Mouse (Mus musculus): ENCODE results near the gene Ly6g5b. TPM values are rescaled to one million over a fixed set of nuclear protein-coding genes. Genes with fewer than 3 reads are reported as not detected.

Gene Ly6g5b
- polyA plus RNA-seq, 1 experiment from 2014 or later = 0.44 TPM

DNA sequence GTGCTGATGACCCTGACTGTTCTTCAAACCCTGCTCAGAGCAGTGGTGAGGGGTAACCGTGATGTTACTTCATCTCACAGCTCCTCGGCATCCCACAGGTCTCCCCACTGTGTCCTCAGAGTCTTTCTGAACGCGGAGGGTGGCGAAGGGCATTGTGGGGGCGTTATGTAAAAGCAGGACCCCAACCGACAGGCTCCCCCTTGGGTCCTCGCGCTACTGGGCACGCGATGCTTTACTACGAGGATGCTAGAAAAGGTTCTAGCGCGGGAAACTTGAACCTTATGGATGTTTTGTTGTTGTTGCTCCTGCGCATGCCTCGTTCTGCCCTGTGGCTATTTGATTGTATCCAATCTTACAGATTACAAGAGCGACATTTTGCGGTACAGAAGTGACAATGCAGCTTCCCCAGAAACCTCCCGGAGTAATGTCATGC, 6.7 kb upstream of the Ly6g5b start, which contains the start of gene Csnk2b:
Gene Csnk2b, minus strand, starts transcription at position 183 of the 433 bp plus-strand sequence.
- Histone ChIP-seq H3K9me3 (ENCODE audit: control insufficient read depth, low read length) (no peaks in the 10 kb centered on the region), H3K9ac (peak within 1 kb of the TSS; percentile 94), H3K27ac (peak within 1 kb of the TSS; percentile 84), H3K4me3 (replicated peaks; ENCODE audit: low read length) (peak within 1 kb of the TSS; percentile 94), H3K4me1 (replicated peaks; ENCODE audit: control insufficient read depth, insufficient read depth, low read length) (peaks cover 20% of the 10 kb centered on the region), H3K4me2 (replicated peaks) (peak within 1 kb of the TSS; percentile 97), H3K36me3 (replicated peaks; ENCODE audit: control insufficient read depth, insufficient read depth) (peaks cover 48% of the 10 kb centered on the region), H3K27me3 (ENCODE audit: control insufficient read depth, insufficient read depth, low read length) (no peaks in the 10 kb centered on the region)
- ATAC-seq (ENCODE audit: low FRiP score) (peak; percentile 10; the same call in 1 of the 2 replicates), DNase-seq (ENCODE audit: low spot score) (peak; percentile 84)
- under 1% methylated on average over 19 of the region's 19 CpGs for WGBS

DNA sequence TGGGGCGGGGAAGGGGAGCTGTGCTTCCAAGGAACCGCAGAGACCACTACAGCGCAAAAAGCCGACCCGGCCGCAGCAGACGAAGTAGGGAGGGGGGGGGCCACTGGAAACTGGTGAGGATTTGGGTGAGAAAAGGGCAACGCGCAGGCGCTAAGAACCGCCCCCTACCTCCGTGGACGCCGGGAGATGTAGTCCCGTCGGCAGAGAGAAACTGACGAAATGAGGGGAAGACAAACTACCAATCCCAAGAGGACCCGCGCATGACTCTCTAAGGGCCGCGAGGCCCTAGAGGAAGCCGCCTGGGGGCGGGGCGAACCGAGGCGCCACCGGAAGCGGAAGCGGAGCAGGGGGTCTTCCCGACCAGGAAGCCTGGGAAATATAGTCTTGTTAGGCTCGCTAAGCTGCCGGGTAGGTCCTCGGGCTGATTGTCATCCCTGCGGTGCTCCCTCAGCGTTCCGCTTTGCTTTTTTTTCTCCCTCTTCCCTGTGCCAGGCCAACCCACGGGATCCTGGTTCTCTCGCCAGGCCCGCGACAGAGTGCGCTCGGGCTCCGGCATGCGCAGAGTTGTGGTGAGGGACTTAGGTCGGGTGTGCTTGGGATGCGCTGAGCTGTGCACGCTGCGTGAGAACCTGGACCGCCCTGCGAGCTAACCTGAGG, 6.0 kb upstream of the Ly6g5b start, which contains the start of gene Gpank1:
Gene Gpank1, plus strand, starts transcription at position 313 of the 657 bp plus-strand sequence.
- peak; percentile 96 for ATAC-seq (ENCODE audit: low FRiP score)
- Histone ChIP-seq H3K4me3 (replicated peaks; ENCODE audit: low read length) (peak within 1 kb of the TSS; percentile 94), H3K27me3 (ENCODE audit: control insufficient read depth, insufficient read depth, low read length) (no peaks in the 10 kb centered on the region), H3K27ac (peak within 1 kb of the TSS; percentile 84), H3K36me3 (replicated peaks; ENCODE audit: control insufficient read depth, insufficient read depth) (peaks cover 53% of the 10 kb centered on the region), H3K4me2 (replicated peaks) (peak within 1 kb of the TSS; percentile 97), H3K4me1 (replicated peaks; ENCODE audit: control insufficient read depth, insufficient read depth, low read length) (peaks cover 16% of the 10 kb centered on the region), H3K9me3 (ENCODE audit: control insufficient read depth, low read length) (no peaks in the 10 kb centered on the region), H3K9ac (peak within 1 kb of the TSS; percentile 94)
- DNase-seq (ENCODE audit: low spot score) = peak; percentile 99
- WGBS = under 1% methylated on average over 50 of the region's 50 CpGs

DNA sequence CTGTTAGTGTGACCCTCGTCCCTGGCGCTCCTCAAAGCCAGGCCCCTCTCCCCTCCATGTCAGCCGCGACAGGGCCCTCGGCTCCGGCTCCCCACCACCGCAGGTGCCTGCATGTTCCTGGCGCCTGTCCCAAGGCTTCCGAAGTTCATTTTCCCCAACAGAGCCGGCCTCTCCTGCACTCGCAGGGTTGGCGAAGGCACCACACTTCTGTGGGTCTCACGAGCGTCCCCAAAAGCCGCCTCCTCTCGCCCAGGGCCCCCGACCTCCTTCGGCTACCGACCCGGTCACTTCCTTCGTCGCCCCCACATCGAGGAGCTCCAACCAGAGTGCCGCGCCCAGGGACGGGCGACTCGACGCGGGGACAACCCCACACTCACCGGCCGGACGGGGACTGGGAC, 5.5 kb upstream of the Ly6g5b start:
- DNase-seq (ENCODE audit: low spot score) (no peak), ATAC-seq (ENCODE audit: low FRiP score) (no peak)
- peak overlapping the region; percentile 94 for H3K9ac ChIP-seq
- peak overlapping the region; percentile 97 for H3K4me2 ChIP-seq (replicated peaks)
- 1% methylated on average over 33 of the region's 33 CpGs for WGBS
- H3K27ac ChIP-seq = peak overlapping the region; percentile 63
- H3K36me3 ChIP-seq (replicated peaks; ENCODE audit: control insufficient read depth, insufficient read depth) = peaks cover 58% of the 10 kb centered on the region
- no peaks in the 10 kb centered on the region for H3K27me3 ChIP-seq (ENCODE audit: control insufficient read depth, insufficient read depth, low read length)
- peak overlapping the region; percentile 94 for H3K4me3 ChIP-seq (replicated peaks; ENCODE audit: low read length)
- no peaks in the 10 kb centered on the region for H3K9me3 ChIP-seq (ENCODE audit: control insufficient read depth, low read length)
- peaks cover 16% of the 10 kb centered on the region for H3K4me1 ChIP-seq (replicated peaks; ENCODE audit: control insufficient read depth, insufficient read depth, low read length)

DNA sequence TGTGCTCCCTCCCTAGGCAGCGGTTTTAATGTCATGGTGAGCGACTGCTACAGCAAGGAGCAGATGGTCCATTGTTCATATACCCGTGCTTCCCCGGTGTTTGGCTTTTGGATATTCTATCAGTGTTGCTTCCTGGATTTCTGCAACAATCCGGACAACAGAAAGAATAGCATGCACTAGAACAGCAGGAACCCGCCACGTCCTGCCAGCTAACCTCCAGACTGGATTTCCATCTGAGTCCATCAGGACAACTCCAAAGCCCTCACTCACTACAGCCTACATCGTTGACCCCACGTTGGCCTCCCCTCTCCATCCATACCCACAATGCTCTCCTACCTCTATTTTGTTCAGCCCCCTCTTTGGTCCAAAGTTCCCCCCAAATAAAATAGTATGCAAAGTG, 3.5 kb downstream of the Ly6g5b start:
- Histone ChIP-seq H3K36me3 (replicated peaks; ENCODE audit: control insufficient read depth, insufficient read depth) (peaks cover 33% of the 10 kb centered on the region), H3K9me3 (ENCODE audit: control insufficient read depth, low read length) (no peaks in the 10 kb centered on the region), H3K4me2 (replicated peaks) (no peak overlapping the region), H3K4me1 (replicated peaks; ENCODE audit: control insufficient read depth, insufficient read depth, low read length) (no peaks in the 10 kb centered on the region), H3K9ac (no peak overlapping the region), H3K27me3 (ENCODE audit: control insufficient read depth, insufficient read depth, low read length) (no peaks in the 10 kb centered on the region), H3K27ac (no peak overlapping the region), H3K4me3 (replicated peaks; ENCODE audit: low read length) (no peak overlapping the region)
- DNase-seq (ENCODE audit: low spot score) (no peak), ATAC-seq (ENCODE audit: low FRiP score) (no peak)
- WGBS = 69% methylated on average over 9 of the region's 9 CpGs

DNA sequence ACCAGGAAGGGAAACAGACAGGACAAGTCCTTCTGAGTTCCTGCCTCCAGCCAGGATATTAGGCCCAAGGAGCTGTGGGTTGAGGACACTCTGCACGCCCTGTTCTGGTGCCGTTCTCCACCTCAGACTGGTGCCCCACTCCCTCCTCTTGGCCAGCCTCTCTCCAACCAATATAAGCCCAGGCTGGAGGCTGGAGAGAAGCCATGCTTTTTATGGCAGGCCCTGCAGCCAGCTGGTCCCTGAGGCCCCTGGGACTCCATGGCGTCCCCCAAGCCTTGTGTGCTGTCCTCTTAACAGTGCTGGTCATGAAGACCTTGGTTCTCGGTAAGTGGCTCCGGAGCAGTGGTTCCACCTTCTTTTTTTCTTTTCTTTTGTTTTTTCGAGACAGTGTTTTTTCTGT, 7.1 kb downstream of the Ly6g5b start, which contains the start of gene Ly6g5c:
Gene Ly6g5c, plus strand, starts transcription at position 183 of the 400 bp plus-strand sequence.
- peaks cover 17% of the 10 kb centered on the region for H3K36me3 ChIP-seq (replicated peaks; ENCODE audit: control insufficient read depth, insufficient read depth)
- ATAC-seq (ENCODE audit: low FRiP score) (no peak), DNase-seq (ENCODE audit: low spot score) (no peak)
- no peak within 1 kb of the TSS for H3K9ac ChIP-seq
- H3K9me3 ChIP-seq (ENCODE audit: control insufficient read depth, low read length) = no peaks in the 10 kb centered on the region
- H3K27me3 ChIP-seq (ENCODE audit: control insufficient read depth, insufficient read depth, low read length) = no peaks in the 10 kb centered on the region
- no peak within 1 kb of the TSS for H3K27ac ChIP-seq
- no peak within 1 kb of the TSS for H3K4me3 ChIP-seq (replicated peaks; ENCODE audit: low read length)
- WGBS = 82% methylated on average over 6 of the region's 6 CpGs
- H3K4me2 ChIP-seq (replicated peaks) = no peak within 1 kb of the TSS
- no peaks in the 10 kb centered on the region for H3K4me1 ChIP-seq (replicated peaks; ENCODE audit: control insufficient read depth, insufficient read depth, low read length)

DNA sequence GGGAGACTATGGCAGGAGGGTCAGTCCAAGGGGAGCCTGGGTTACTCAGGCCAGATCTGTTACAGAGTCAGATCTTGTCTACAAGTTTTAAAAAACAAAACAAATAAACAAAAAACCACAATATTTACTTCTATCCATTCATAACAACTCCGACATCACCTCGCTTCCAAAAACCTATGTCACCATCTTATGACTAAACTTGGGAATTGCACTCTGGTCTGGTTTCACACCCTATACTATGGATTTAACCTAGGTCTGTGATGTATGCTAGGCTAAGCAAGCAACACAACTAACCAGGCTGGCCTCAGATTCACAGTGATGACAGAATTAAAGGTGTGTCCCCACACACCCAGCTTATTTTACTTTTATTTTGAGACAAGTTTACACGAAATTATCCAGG, 8.7 kb downstream of the Ly6g5b start:
- no peak overlapping the region for H3K9ac ChIP-seq
- no peaks in the 10 kb centered on the region for H3K4me1 ChIP-seq (replicated peaks; ENCODE audit: control insufficient read depth, insufficient read depth, low read length)
- peaks cover 33% of the 10 kb centered on the region for H3K36me3 ChIP-seq (replicated peaks; ENCODE audit: control insufficient read depth, insufficient read depth)
- H3K4me2 ChIP-seq (replicated peaks) = peak overlapping the region; percentile 27
- H3K4me3 ChIP-seq (replicated peaks; ENCODE audit: low read length) = no peak overlapping the region
- no peaks in the 10 kb centered on the region for H3K27me3 ChIP-seq (ENCODE audit: control insufficient read depth, insufficient read depth, low read length)
- H3K27ac ChIP-seq = no peak overlapping the region
- no peaks in the 10 kb centered on the region for H3K9me3 ChIP-seq (ENCODE audit: control insufficient read depth, low read length)
- ATAC-seq (ENCODE audit: low FRiP score) (no peak), DNase-seq (ENCODE audit: low spot score) (peak; percentile 39)
- WGBS = 65% methylated on average over 3 of the region's 3 CpGs

DNA sequence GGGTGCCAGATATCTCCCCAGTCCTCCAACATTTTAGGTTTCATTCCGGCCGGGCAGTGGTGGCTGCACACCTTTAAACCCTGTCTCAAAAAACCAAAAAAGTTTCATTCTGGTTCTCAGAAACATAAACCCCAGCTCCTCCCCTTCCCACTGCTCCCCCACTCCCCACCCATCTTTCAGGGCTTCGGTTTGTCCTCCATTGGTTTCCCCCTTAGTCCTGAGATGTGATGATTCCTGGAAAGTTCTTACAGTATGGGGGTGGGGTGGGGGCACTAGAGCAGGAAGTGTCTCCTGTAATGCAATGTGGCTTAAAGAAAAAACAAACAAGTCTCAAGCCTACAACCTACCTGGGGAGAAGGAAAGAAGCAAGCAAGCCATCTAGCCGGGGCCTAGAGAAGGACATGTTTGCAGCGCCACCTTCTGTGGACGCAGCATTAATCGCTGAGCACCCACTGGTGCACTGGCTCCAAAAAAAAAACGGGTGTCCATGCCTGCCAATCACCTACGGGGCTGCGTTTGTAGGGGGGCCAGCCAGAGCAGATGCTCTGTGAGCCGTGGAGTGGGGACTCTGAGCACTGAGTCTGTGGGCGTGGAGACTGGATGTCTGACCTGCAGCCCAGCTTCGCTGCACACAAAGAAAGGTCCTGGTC, 9.4 kb downstream of the Ly6g5b start:
- no peak for ATAC-seq (ENCODE audit: low FRiP score)
- Histone ChIP-seq H3K4me3 (replicated peaks; ENCODE audit: low read length) (no peak overlapping the region), H3K4me2 (replicated peaks) (peak overlapping the region; percentile 27), H3K27me3 (ENCODE audit: control insufficient read depth, insufficient read depth, low read length) (no peaks in the 10 kb centered on the region), H3K27ac (no peak overlapping the region), H3K36me3 (replicated peaks; ENCODE audit: control insufficient read depth, insufficient read depth) (peaks cover 40% of the 10 kb centered on the region), H3K9me3 (ENCODE audit: control insufficient read depth, low read length) (no peaks in the 10 kb centered on the region), H3K4me1 (replicated peaks; ENCODE audit: control insufficient read depth, insufficient read depth, low read length) (no peaks in the 10 kb centered on the region), H3K9ac (peak overlapping the region; percentile 45; the same call in 1 of the 2 replicates)
- peak; percentile 56 for DNase-seq (ENCODE audit: low spot score)
- WGBS = 23% methylated on average over 13 of the region's 13 CpGs

DNA sequence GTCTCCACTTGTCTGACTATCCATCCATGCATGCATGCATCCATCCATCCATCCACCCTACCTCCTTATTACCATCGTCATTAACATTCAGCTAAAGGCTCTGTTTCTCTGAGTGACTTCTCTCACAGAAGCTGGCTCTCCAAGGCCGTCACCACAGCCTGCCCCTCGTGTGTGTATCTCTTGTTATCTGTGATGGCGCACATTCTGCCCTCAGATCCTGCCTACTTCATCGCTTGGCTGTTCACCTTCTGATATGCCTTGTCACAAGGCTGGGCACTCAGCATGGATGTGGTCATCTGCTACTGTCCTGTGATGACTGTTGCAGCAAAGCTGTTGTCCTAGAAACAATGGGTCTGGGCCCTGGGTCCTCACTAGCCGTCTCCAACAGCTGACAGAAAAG, 10.5 kb downstream of the Ly6g5b start:
- WGBS = 69% methylated on average over 6 of the region's 6 CpGs
- H3K9me3 ChIP-seq (ENCODE audit: control insufficient read depth, low read length) = no peaks in the 10 kb centered on the region
- H3K9ac ChIP-seq = no peak overlapping the region
- DNase-seq (ENCODE audit: low spot score) = no peak
- no peaks in the 10 kb centered on the region for H3K27me3 ChIP-seq (ENCODE audit: control insufficient read depth, insufficient read depth, low read length)
- no peak for ATAC-seq (ENCODE audit: low FRiP score)
- H3K36me3 ChIP-seq (replicated peaks; ENCODE audit: control insufficient read depth, insufficient read depth) = peaks cover 51% of the 10 kb centered on the region
- no peaks in the 10 kb centered on the region for H3K4me1 ChIP-seq (replicated peaks; ENCODE audit: control insufficient read depth, insufficient read depth, low read length)
- H3K4me3 ChIP-seq (replicated peaks; ENCODE audit: low read length) = no peak overlapping the region
- H3K27ac ChIP-seq = no peak overlapping the region
- H3K4me2 ChIP-seq (replicated peaks) = no peak overlapping the region

DNA sequence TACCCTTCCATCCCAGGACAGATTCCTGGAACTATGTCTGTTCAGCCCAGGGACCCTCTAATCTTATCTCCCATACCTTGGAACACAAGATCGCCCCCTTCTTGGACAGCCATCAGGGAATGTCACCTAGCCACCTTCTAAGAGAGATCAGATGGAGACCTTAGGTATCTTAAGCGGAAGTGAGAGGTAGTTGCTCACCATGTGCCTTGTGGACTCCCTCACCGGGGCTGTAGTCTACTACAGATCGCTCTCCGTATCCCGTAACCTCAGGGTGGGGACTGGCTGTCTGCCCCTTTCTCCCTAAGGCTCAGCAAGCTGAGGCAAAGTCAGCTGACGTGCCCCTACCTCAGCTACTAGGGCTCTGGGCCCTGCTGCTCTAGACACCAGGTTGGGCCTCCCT, 11.1 kb downstream of the Ly6g5b start:
- Histone ChIP-seq H3K4me1 (replicated peaks; ENCODE audit: control insufficient read depth, insufficient read depth, low read length) (no peaks in the 10 kb centered on the region), H3K27ac (no peak overlapping the region), H3K4me2 (replicated peaks) (no peak overlapping the region), H3K9me3 (ENCODE audit: control insufficient read depth, low read length) (no peaks in the 10 kb centered on the region), H3K27me3 (ENCODE audit: control insufficient read depth, insufficient read depth, low read length) (no peaks in the 10 kb centered on the region), H3K36me3 (replicated peaks; ENCODE audit: control insufficient read depth, insufficient read depth) (peaks cover 57% of the 10 kb centered on the region), H3K4me3 (replicated peaks; ENCODE audit: low read length) (no peak overlapping the region), H3K9ac (no peak overlapping the region)
- ATAC-seq (ENCODE audit: low FRiP score) = no peak
- 95% methylated on average over 7 of the region's 7 CpGs for WGBS
- DNase-seq (ENCODE audit: low spot score) = no peak

Measured in hindbrain, embryonic 14.5 days (tissue).